Mouse (Mus musculus) splenic B cell, adult 2 months (primary cell): ENCODE results near the gene Shank3.
A peak's percentile ranks its signal among the peaks of the same experiment; 100 is the strongest.

ENCODE experiments used
- DNase-seq: peaks from one replicate; pipeline ENCODE4 v3.0.0-alpha.2; 2011; ENCODE audit warnings: low read depth, low spot score
- H3K27me3 ChIP-seq: 2 replicates; pipeline ENCODE4 v1.6.1; 2012; ENCODE audit warnings: mild to moderate bottlenecking, low read length, moderate library complexity, mixed read lengths; ENCODE audit not compliant: control insufficient read depth, poor library complexity, insufficient read depth, severe bottlenecking
- H3K36me3 ChIP-seq: 2 replicates; pipeline ENCODE4 v1.6.1; 2012; ENCODE audit warnings: mild to moderate bottlenecking, low read length, moderate library complexity, mixed read lengths; ENCODE audit not compliant: control insufficient read depth, poor library complexity, insufficient read depth, severe bottlenecking

Shank3 gene

DNA sequence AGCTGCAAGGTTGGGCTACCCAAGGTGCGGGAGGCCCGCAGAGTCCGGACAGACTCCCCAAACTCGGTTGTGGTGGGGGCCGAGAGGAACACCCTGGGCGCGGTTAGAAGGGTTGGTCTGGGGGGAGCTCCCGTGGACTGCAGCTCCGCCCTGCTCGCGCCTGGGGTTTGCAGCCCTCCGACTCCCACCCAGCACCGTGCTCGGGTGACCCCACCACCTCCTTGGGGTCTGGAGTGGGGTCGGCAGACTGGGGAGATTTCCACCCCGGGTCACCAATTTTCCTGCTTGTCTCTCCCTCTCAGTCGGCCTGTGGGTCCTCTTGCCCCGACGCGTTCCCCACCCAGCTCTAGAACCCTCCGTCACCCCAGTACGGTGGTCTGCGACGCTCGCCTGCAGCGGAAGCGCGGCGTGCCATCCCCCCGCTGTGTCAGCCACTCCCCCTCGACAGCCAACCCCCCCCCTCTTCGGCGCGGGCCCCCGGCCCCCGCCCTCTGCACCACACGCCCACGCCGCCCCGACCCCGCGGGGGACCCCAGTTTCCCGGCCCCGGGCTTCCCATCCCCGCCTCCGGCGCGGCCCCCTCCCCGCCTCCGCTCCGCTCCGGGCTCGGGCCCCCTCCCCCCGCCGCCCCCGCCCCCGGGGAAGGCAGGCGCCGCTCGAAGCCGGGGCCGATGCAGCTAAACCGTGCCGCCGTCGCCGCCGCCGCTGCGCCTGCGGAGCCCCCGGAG is at the start of gene Shank3:
TSS of gene Shank3 (plus strand) at position 663 of the 728 bp plus-strand sequence.
- H3K27me3 ChIP-seq: no peaks in the 10 kb centered on the region
- no peaks in the 10 kb centered on the region for H3K36me3 ChIP-seq
- no peak for DNase-seq

DNA sequence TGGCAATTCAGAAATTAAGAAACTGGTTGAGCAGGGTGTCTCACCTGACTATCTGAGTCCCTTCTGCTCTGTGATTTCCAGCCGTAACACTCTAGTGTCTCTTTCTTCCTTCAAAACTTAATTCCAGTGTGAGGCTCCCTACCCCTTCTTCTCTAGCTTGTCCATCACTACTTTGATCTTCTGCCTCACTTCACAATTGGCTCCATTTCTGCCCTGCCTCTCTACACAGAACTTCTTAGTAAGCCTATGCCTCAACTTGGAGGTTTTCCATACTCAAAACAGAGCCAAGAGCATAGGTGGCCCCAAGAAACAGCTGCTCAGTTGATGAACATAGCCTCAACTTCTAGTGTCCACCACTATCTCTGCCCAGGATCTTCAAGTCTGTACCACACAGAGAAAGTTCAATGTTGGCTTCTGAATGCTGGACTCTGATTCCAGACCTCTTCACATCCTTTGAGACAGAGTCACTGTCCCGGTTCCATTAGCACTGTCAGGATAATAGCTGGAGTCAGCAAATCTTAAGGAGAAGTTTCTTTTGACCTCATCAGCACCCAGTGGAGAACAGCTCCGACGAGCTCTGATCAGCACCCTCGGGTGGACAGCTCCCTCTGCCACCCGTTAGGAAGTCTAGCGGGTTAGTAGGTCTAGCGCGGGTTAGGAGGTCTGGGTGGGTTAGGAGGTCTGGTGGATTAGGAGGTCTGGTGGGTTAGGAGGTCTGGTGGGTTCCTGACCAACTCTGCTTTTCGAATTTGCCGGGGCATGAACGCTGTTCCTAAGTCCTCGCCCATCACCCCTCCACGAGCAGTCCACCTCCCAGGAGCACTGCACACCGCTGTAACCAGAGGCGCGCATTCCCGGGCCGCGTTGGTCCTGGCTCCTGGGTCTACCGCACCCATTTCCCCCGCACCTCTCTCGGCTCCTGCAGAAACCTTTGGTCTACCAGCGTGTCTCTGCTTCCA is 46.2 kb upstream of the Shank3 start:
- DNase-seq: peak; percentile 67
- H3K27me3 ChIP-seq: no peaks in the 10 kb centered on the region
- H3K36me3 ChIP-seq: no peaks in the 10 kb centered on the region

DNA sequence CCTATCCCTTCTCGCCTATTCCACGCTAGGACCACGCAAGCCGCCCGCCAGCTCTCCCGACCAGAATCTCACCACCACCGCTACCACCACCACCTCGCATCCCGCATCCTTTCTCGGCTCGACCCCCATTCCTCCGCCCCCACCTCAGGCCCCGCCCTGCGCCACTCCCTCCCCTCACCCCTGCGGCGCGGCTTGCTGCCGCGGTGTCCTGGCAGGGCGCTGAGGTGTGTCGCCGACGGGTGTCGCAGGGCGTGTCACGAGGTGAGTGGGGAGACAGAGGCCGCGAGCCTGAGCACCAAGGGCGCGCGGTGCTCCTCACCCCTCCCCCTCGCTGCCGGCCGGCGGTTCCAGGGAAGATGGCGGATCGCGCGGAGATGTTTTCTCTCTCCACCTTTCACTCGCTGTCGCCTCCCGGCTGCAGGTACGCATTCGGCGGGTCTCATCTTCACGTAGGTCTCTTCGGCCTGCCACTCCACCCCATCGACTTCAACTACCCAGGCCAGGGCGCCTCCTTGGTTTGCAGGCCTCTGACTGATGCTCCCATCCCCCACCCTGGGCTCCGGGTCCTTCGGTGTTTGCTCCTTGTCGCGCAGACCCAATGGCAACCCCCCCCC is 45.5 kb upstream of the Shank3 start, which contains the start of gene Mapk8ip2:
TSS of gene Mapk8ip2 (plus strand) at position 49 of the 614 bp plus-strand sequence.
- peak; percentile 37 for DNase-seq
- Histone ChIP-seq H3K27me3 (no peaks in the 10 kb centered on the region), H3K36me3 (no peaks in the 10 kb centered on the region)

DNA sequence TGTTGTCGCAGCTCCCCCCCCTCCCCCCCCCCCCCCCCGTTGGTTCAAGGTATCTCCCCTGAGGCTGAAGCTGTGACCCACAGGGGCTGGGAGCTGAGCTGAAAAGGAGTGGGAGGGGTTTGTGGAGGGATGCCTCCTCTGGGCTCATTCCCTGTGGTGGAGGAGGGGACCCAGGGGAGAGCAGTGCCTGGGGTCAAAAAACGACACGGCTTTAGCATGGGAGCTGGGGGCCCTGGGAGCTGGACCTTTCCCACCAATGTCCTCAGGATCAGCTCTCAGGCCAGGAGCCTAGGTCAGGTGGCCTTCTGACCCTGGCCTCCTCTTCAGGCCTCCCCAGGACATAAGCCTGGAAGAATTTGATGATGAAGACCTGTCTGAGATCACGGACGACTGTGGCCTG is 44.6 kb upstream of the Shank3 start:
- DNase-seq: no peak
- H3K27me3 ChIP-seq: no peaks in the 10 kb centered on the region
- no peaks in the 10 kb centered on the region for H3K36me3 ChIP-seq

DNA sequence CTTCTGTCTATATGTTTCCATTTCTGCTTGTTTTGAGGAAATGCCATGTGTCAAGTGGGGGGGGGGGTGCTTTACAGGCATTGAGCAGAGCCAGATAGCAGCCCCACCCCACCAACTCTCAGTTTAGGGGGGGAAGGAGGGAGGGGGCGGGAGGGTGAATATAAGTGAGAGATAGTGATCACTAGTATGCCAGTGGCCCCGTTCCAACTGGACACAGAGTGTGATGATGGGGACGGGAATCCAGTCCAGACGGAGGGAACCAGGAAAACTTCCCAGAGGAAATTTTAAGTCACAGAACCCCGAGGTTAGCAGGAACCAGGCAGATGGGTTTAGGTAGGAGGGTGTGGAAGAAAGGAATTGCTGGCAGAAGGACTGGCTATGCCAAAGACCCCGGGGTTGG is 43.8 kb upstream of the Shank3 start:
- Histone ChIP-seq H3K36me3 (no peaks in the 10 kb centered on the region), H3K27me3 (no peaks in the 10 kb centered on the region)
- DNase-seq: no peak

DNA sequence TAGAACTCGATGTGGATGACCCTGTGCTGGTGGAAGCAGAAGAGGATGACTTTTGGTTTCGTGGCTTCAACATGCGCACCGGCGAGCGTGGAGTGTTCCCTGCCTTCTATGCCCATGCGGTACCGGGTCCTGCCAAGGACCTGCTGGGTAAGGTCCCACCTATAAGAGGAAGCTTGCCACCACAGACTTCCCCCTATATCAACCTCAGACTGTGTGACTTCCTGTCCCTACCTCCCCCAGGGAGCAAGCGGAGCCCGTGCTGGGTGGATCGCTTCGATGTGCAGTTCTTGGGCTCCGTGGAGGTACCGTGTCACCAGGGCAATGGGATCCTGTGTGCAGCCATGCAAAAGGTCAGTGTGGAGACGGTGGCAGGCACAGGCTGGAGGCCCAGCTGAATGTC is 40.5 kb upstream of the Shank3 start:
- Histone ChIP-seq H3K36me3 (no peaks in the 10 kb centered on the region), H3K27me3 (no peaks in the 10 kb centered on the region)
- DNase-seq: peak; percentile 63

DNA sequence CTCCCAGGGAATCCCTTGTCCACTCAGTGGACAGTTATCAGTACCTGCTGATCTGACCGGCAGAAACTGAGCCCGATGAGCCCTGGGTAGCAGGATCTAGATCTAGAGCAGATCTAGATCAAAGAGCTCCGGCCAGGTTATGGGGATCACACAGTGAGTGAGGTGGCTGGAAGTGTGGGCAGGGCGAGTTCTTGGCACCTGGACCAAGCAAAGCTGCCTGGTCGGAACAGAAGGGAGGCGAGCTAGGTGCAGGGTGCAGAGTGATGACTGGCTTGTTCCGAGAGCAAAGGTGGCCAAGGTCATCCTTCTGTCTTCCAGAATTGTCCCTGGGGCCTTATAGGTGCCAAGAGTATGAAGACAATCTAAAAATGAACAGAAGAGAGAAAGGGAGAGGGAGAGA is 39.6 kb upstream of the Shank3 start:
- no peak for DNase-seq
- Histone ChIP-seq H3K36me3 (no peaks in the 10 kb centered on the region), H3K27me3 (no peaks in the 10 kb centered on the region)

DNA sequence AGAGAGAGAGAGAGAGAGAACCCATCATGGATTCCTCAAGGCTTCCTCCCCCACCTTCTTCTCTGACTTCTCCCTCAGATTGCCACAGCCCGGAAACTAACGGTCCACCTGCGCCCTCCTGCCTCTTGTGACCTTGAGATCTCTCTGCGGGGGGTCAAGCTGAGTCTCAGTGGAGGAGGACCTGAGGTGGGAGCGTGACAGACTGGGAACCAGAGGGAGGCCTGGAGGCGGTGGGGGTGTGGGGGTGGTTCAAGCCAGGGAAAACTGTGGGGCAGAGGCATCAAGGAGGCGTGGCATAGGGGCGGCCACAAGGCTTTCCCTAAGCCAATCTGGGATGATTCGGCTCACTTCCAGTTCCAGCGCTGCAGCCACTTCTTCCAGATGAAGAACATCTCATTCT is 39.1 kb upstream of the Shank3 start:
- Histone ChIP-seq H3K27me3 (no peaks in the 10 kb centered on the region), H3K36me3 (no peaks in the 10 kb centered on the region)
- no peak for DNase-seq

DNA sequence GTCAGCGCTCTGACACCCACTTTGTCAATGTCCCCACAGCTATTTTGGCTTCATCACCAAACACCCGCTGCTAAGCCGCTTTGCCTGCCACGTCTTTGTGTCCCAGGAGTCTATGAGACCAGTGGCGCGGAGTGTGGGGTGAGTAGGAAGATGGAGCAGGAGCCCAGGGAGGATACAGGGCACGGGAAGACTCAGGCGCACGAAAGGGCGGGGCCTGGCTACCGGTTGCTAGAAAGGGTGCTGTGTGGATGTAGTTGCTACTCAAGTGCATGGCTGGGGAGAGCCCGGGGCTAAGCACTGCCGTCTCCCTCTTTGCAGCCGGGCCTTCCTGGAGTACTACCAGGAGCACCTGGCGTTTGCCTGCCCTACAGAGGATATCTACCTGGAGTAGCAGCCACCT is 38.1 kb upstream of the Shank3 start:
- Histone ChIP-seq H3K36me3 (no peaks in the 10 kb centered on the region), H3K27me3 (no peaks in the 10 kb centered on the region)
- no peak for DNase-seq

DNA sequence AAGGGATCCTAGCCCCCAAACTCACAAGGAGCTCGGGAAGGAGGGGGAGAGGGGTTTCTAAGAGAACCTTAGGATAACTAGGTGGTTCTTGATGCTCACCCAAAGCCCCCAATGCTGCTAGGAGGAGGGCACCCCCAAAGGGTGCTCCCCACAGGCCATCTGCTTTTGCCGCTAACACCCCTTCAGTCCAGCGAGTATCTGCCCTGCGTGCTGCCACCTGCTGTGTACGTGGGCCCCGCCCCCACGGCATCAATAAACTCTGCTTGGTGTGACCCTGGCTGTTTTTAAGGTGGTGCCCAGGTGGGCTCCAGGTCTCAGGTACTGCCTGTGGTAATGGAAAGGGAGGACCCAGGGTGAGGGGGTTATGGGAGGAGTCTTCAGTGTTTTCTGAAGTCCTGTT is 37.2 kb upstream of the Shank3 start:
- no peak for DNase-seq
- Histone ChIP-seq H3K27me3 (no peaks in the 10 kb centered on the region), H3K36me3 (no peaks in the 10 kb centered on the region)

DNA sequence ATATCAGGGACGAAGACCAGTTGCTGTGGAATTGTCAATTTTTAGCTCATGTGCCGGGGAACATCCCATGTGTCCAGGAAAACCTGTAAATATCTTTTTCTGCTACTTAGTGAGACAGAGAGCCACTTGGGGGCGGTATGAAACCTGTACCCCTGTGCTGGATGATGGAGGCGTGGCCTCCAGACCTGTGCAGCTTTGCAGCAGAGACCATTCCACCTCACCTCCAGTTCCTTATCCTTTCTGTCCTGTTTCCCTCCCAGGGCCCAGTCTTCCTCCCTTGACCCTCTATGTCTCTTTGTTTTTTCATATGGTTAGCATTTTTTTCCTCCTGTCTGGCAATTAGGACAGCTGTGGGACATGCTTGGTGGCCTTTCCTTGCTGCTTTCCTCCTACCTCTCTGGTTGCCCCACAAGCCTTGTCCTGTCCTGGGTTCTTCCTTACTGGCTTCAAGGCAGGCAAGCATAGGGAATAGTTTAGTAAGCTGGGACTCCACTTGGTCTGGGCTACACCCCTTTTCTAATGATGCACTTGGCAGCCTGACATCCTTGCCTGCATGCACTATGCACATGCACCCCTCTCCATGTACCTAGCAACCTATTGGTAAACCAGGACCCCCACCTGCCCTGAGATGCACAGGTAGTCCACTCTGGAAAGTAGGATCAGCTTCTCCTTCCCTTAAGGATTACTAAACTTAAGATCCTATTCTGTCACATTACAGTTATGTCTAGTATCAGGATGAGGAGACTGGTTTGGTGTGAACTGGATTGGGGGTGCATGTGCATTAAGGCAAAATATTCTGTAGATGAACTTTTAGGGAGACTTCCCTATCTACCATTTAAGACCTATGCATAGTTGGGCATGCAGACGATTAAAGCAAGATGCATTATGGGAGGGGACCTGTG is 35.8 kb upstream of the Shank3 start:
- no peaks in the 10 kb centered on the region for H3K27me3 ChIP-seq
- no peaks in the 10 kb centered on the region for H3K36me3 ChIP-seq
- peak; percentile 30 for DNase-seq

DNA sequence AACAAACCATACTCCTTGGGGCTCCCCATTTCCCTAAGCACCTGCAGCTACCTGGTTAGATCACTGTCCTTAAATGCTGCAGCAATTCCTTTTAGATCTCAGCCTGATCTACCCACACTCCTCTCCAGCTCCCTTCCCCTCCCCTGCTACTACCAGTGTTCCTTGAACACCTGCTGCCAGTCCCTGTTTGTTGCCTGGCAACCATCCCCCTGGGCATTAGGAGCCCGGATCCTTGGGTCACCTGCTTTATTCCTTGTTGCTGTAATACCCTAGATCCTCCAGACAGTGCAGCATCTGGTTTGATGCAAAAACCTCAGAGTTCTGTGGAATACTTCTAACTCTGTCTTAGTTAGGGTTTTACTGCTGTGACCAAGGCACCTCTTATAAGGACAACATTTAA is 34.4 kb upstream of the Shank3 start:
- H3K36me3 ChIP-seq: no peaks in the 10 kb centered on the region
- no peaks in the 10 kb centered on the region; the same call in 1 of the 2 replicates for H3K27me3 ChIP-seq
- no peak for DNase-seq

DNA sequence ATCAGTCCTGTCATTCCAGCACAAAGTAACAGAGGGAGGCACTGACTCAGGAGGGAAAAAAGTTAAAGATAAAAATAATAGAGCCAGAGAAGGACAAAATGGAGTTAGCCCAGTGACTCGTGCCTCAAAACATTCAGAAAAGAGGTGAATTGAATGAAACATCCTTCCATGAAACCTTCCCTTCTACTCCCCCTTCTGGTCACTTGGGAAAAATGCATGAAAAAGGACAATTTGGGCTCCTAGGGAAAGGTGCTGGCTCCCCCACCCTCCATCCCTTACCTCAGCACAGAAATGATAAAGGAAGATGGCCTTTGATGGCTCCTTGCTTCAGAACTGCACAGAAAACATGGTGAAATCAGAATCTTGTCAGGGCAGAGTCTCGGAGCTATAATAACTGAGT is 30.8 kb upstream of the Shank3 start:
- Histone ChIP-seq H3K27me3 (no peaks in the 10 kb centered on the region; the same call in 1 of the 2 replicates), H3K36me3 (no peaks in the 10 kb centered on the region; the same call in 1 of the 2 replicates)
- DNase-seq: peak; percentile 53

DNA sequence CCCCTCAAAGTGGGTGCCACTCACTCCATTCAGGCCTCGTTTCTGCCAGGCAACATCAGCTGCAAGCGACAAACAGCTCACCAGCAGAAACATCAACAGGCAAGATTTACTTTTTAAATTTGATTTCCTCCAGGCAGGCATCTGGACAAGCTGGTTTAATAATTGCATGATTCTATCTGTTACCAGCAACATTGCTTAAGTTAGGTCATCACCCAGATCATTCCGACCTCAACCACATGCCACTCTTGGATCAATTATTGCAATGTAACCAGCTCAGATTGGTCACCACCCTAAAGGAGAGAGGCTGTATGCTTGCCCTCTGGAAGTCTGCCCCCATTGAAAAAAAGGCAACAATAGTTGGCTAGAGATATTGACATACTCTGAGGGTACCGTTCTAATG is 27.9 kb upstream of the Shank3 start:
- DNase-seq: no peak
- H3K36me3 ChIP-seq: no peaks in the 10 kb centered on the region; the same call in 1 of the 2 replicates
- H3K27me3 ChIP-seq: no peaks in the 10 kb centered on the region; the same call in 1 of the 2 replicates
